Mouse (Mus musculus) kidney, postnatal 36 days (tissue): ENCODE measurements at regions not wholly inside any gene's neighbourhood (a gene's known extent, or its start where the extent isn't known, plus 50 kb on each side); places are given as distances from the start of the nearest gene placed in this dataset.

Experiments used
- DNase-seq, 2 experiments: peaks; one replicate each; pipeline ENCODE4 v3.0.0; 2021 to 2022; ENCODE audit warnings: mixed read lengths in 2 of 2

GRCm38 (mm10) chr10:108027506-108027905 is 115.6 kb upstream of the Otogl start:
- DNase-seq, result no peak

GRCm38 (mm10) chr10:108024227-108024626 is 112.3 kb upstream of the Otogl start:
- no peak for DNase-seq

- DNase-seq, result no peak
Measured at GRCm38 (mm10) chr10:108016552-108016951, 104.6 kb upstream of the Otogl start.

GRCm38 (mm10) chr10:107994836-107995585 is 83.1 kb upstream of the Otogl start:
- no peak for DNase-seq

GRCm38 (mm10) chr10:107992621-107993020 is 80.7 kb upstream of the Otogl start:
- DNase-seq, result no peak

- no peak for DNase-seq
Measured at GRCm38 (mm10) chr10:107990557-107990956, 78.6 kb upstream of the Otogl start.

- DNase-seq, result no peak
Measured at GRCm38 (mm10) chr10:107989913-107990312, 78.0 kb upstream of the Otogl start.

GRCm38 (mm10) chr10:107982632-107983031 is 70.7 kb upstream of the Otogl start:
- no peak for DNase-seq

- DNase-seq, result no peak
Measured at GRCm38 (mm10) chr10:107982082-107982481, 70.1 kb upstream of the Otogl start.

GRCm38 (mm10) chr10:107976392-107976965 is 64.5 kb upstream of the Otogl start:
- no peak for DNase-seq

GRCm38 (mm10) chr10:107971748-107972147 is 59.8 kb upstream of the Otogl start:
- DNase-seq, result no peak

GRCm38 (mm10) chr10:107966996-107967395 is 55.1 kb upstream of the Otogl start:
- DNase-seq, result no peak

GRCm38 (mm10) chr10:107964022-107964421 is 52.1 kb upstream of the Otogl start:
- no peak for DNase-seq

- no peak for DNase-seq
Measured at GRCm38 (mm10) chr10:107962130-107962529, 50.2 kb upstream of the Otogl start.
